Mouse (Mus musculus): ENCODE data around the gene Gtf2ird1.

GRCm38 (mm10) chr5:134470538-134471169 is 14.1 kb upstream of the Gtf2ird1 start:
- TF ChIP-seq CTCF (IDR thresholded peaks at IDR 0.05; ENCODE audit: low read depth, low read length) (no peak), POLR2A (IDR thresholded peaks at IDR 0.05; ENCODE audit: borderline replicate concordance, low read depth, low read length) (no peak)

Data from bone marrow macrophage, adult 2 months (primary cell).